Mouse (Mus musculus) E14TG2a.4 (cell line): ENCODE data around the gene Nars2.
A peak's percentile ranks its signal among the peaks of the same experiment; 100 is the strongest.

Experiments used
- CTCF ChIP-seq: conservative IDR thresholded peaks from 2 replicates; pipeline ENCODE4 v1.5.1; 2014; ENCODE audit warnings: low read length
- NANOG ChIP-seq: IDR thresholded peaks from 2 replicates; pipeline ENCODE4 v1.6.1; 2014; ENCODE audit warnings: borderline replicate concordance, low read length, mixed read lengths

GRCm38 (mm10) chr7:96915452-96916105 is 35.7 kb upstream of the Nars2 start:
- TF ChIP-seq CTCF = peak; percentile 68
- TF ChIP-seq NANOG = no peak
